Mouse (Mus musculus): ENCODE results near the gene Cep70. TPM values are rescaled to one million over a fixed set of nuclear protein-coding genes. Genes with fewer than 3 reads are reported as not detected.

The Cep70 gene
- polyA plus RNA-seq, 1 experiment = 7.6 TPM

DNA sequence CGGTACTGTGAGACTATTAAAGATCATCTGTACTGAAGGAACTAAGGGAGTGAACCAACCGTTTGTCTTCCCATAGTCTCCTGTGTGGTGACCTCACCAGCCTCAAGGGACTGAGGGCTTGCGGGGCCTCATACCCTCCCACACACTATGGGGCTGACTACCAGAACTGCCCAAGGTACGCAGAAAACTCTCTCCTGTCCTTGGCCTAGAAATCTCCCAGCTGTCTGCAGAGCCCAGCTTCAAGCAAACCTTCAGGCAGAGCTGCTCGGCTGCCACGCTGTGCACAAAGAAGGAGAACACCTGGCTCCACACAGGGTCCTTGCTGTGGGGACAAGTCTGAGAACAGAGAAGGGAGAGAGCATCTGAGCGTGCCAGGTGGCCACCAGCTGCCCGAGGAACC, 76.8 kb downstream of the Cep70 start:
- DNase-seq (ENCODE audit: low read depth) = no peak

- no peak for DNase-seq (ENCODE audit: low read depth)
Observed at GRCm38 (mm10) chr9:99325208-99325929, 82.2 kb downstream of the Cep70 start.

DNA sequence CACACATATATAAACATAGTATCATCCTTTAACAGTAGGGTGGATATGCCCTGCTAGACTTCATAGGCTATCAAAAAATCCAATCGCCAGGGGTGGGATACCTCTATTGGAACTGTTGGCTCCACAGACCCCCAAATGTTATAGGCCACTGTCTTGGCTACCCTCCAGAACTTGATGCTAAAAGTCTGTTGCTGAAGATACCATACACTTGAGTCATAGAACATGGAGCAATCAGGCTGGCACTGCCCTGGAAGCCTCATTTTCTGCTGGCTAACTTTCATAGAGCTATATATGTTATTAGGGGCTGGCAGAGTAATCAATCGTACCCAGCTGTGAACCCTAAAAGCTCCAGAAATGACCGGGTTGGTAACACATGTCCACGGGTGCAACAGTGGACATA, 82.8 kb downstream of the Cep70 start:
- no peak for DNase-seq (ENCODE audit: low read depth)

GRCm38 (mm10) chr9:99326881-99327280, 83.7 kb downstream of the Cep70 start:
- DNase-seq (ENCODE audit: low read depth) = no peak

DNA sequence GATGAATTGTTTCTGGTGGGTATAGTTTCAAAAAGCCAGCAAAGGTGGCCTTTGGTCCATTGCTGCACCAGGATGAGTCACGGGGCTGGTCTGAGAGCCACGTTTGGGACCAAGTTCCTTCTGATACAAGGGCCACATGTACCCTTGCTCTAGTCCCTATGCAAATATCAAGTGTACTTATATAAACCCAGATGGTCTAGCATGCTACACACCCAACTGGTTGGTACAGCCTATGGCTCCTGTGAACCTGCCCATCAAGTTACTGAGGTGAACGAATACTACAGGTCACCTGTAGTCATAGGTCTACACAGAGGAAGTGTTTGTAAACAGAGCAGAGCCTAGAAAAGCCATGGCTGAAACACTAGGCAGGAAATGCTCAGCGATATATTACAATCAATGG, 93.4 kb downstream of the Cep70 start:
- no peak for DNase-seq (ENCODE audit: low read depth)

GRCm38 (mm10) chr9:99338293-99338692, 95.1 kb downstream of the Cep70 start:
- no peak for DNase-seq (ENCODE audit: low read depth)

DNA sequence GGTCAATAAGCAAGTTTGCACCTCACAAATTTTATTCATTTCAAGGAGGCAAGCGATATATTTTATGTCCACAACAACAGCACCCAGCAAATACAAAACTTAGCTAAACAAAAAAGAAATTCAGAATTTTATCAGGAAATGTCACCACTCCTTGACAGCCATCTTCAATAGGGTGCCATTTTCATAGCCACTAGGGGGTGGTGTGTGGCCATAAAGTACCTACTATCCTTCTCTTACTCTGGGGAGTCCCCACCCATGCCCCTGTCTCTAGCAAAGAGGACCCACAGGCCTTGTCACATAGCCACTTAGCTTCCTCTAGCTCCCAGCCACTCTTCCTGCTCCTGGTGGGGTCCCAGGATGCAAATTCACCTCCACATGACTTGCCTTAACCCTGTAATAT, 96.0 kb downstream of the Cep70 start:
- DNase-seq (ENCODE audit: low read depth) = no peak

DNA sequence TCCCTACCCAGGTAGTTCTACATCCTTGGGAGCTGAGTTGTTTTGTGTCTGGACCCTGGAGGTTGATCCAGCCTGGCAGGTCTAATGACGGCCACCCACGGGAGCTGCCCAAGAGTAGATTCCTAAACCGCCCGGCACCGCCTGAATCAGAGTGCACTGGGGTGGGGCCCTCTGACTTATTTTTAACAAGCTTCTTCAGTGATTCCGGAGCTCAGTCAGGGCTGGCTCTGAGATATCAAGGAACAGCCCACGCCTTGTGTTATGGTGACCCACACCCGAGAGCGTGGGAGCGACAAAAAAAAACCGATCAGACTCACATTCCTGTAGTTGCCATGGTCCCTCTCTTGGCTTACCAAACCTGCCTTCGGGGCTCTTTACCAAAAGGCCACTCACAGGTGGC, 97.0 kb downstream of the Cep70 start:
- no peak for DNase-seq (ENCODE audit: low read depth)

- no peak for DNase-seq (ENCODE audit: low read depth)
Observed at GRCm38 (mm10) chr9:99341600-99341999, 98.4 kb downstream of the Cep70 start.

DNA sequence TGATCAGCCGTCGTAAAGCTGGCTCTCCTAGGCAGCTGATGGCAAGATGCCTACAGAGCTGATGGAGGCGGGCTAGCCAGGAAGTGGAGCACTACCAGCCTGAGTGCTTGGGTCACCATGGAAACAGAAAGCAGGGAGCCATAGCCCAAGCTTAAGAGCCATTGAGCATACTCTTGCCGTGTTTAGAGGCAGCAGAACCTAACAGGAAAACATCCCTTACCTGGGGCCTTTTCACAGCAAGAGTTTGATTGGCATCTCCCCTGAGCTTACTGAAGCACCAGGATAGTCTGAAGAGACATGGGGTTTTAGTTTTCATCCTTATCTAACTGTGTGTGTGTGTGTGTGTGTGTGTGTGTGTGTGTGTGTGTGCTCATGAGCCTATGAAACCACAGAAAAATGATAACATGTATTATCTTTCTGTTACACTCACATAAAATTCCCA, 102.2 kb downstream of the Cep70 start:
- no peak for DNase-seq (ENCODE audit: low read depth)

Other genes starting within 250 kb of the Cep70 start
- gene Gm1123, start 207.7 kb upstream of the Cep70 start, polyA plus RNA-seq (2012; rRNA removed) = not detected in 2 replicates
- 7.7 and 8.6 TPM in 2 replicates for gene Pik3cb, start 102.7 kb upstream of the Cep70 start, polyA plus RNA-seq (2012; rRNA removed)
- gene Faiml, start 6.1 kb upstream of the Cep70 start, polyA plus RNA-seq (2012; rRNA removed) = not detected in 2 replicates
- 12.7 and 17.7 TPM in 2 replicates for gene Esyt3, start 115.2 kb downstream of the Cep70 start, polyA plus RNA-seq (2012; rRNA removed)
- gene Mras, start 194.0 kb downstream of the Cep70 start, polyA plus RNA-seq (2012; rRNA removed) = 20.7 and 30.7 TPM in 2 replicates
- gene Nme9, start 208.1 kb downstream of the Cep70 start, polyA plus RNA-seq (2012; rRNA removed) = 1.6 and 3.1 TPM in 2 replicates